Mouse (Mus musculus): ENCODE results near the gene Cog1.

Gene Cog1

DNA sequence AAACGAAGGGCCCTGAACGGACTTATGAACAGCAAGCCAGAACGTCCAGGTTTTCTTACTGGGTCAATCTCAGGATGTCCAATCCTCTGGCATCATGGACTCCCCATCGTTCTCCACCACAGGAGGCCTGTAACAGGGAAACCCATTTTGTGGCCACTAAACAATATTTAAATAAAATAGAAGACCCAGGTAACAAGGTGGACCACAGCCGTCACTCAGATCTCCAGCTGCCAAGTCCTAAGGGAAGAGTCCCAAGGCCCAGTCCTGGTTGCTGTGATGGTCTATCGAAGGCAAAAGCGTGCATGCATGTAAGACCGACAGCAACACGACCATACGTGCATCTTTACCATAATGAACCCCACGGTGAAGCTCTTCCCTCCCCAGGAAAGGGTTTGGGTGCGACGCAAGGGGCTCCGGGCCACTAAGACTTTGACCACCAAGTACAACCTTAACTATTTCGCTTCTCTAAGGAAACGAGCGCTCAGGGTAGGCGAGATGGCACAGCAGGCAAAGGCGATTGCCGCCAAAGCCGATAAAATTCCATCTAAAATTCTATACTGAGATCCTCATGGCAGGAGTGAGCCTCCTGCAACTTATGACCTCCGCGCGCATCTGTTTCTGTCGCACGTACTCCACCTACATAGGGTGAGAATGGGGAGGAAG is at the start of gene Cog1:
TSS of gene Cog1 (plus strand) at position 480 of the 663 bp plus-strand sequence.
- no peak for DNase-seq (ENCODE audit: low read depth, low spot score)

DNA sequence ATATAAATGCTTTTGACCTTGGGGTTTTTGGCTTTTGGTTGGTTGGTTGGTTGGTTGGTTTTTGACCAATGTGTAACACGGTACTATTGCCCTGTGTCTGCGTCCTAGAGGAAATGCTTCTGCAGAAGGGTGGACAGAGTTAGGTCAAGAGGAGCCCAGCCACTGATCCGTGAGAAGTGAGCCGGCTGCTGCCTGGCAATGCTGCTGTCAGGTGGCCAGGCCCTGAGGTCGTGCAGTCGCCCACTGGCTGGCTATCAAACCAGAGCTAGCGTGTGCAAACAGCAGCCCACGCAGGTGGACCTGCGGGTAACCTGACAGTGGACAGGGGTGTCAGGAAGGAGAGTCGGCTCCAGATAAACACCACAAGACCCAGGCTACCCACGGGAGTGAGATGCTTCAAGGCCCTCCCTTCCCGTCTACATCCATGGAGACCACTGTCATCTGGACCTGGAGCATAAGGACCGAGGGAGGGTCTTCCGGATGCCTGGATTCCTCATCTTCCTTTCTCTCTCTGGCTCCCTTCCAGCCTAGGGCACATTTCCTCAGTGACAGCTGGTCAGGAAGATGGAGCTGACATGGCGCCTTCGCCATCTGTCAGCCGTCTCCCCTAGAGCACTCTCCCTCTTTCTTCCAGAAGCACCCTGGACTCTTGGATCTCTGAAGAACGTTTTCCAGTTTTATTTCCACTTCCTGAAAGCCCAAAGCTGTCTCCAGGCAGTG is 48.3 kb upstream of the Cog1 start:
- peak; percentile 50 for DNase-seq (ENCODE audit: low read depth, low spot score)

DNA sequence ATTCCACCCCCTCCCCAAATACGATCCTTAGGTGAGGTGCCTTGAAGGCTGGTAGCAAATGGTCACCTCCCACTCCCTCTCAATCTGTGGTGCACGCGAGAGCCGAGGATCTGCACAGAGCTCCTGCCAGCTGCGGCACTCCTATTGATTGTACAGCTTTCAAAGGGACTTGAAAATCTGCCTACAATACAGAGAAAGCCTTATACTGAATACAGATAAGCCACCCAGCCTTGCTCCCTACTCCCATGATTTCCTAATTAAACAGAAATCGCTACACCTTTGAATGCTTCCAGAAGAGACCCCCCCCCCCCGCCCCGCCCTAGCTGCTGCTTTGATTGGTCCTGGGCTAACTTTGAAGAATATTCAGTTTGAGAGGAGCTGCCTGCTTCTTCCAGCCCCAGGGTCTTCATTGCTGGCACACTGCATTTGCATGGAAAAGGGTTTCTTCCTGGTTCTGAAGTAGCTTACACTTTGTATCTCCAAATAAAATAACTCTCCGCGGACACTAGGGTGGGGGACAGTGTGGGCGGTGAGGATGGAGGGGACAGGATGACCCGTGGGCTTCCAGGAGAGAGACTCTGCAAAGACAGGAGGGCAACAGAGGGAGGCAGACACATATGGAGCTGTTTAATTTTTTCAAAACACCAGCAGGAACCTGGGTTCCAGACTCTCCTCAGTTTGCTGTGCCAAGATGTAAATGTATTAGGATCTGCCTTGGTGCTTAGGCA is 47.2 kb upstream of the Cog1 start:
- DNase-seq (ENCODE audit: low read depth, low spot score), result no peak

DNA sequence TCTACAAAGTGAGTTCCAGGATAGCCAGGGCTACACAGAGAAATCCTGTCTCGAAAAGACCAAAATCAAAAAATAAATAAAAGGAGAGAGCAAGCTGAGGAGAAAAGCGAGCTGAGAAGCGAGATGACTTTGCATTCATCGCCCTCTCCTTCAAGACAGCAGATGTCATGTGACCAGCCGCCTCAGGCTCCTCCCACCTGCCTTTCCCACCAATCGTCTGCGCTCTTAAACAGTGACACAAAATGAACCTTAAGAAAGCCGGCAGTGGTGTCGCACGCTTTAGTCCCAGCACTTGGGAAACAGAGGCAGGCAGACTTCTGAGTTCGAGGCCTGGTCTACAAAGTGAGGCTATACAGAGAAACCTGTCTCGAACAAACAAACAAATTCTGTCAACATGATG is 41.4 kb upstream of the Cog1 start:
- no peak for DNase-seq (ENCODE audit: low read depth, low spot score)

DNA sequence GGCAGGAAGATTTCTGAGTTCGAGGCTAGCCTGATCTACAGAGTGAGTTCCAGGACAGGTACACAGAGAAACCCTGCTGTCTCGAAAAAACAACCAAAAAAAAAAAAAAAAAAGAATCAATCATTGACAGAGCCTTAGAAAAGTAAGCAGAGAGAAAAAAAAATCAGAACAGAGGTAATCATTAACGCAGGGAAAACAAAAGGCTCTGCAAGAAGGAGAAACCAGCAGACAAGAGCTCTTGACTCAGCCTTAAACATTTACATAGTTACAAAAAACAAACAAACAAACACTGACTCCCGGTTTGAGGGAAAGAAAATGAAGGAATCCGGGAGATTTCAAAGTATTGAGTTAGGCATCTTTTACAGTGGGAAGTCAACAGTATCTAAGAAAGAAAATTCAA is 39.4 kb upstream of the Cog1 start:
- DNase-seq (ENCODE audit: low read depth, low spot score), result no peak

DNA sequence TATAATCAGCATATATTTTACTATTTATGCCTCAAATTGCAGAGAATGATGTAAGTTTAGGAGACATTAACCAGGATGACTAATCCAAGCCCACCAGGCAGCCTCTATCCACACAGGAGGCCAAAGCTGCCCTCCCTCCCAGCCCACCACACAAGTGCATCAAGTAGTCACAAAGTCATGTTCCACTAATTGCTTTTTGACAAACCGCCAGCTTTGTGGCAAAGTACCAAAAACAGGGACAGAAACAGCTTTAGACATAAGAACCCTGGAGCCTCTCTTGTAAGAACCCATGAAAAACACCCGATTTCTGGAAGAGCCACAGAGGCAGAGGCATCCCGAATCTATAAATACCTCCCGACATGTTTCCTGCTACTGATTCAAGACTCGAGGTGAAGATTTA is 38.7 kb upstream of the Cog1 start:
- DNase-seq (ENCODE audit: low read depth, low spot score), result peak; percentile 35

DNA sequence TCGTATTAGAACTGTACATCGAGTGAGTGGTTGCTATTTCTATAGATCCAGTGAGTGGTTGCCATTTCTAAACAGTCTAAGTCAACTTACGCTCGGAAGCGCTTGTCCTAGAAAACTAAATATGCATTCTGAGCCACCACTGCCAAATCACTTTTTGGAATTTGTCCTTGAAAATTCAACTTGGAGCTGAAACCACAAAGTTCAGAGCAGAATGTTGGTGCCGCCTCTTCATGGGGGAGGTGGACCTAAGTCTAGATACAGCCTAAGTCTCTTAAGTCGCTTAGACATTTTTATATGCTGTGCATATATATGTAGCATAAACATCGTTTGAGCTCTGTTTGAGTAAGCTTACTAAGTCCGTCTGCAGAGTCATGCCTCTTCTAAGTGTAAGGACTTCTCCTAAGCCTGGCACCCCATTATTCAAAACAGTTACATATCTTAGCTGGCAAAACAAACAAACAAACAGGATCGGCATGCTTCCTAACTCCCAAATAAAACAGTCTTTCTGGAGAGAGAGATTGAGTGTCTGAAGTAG is 37.8 kb upstream of the Cog1 start:
- peak; percentile 77 for DNase-seq (ENCODE audit: low read depth, low spot score)

DNA sequence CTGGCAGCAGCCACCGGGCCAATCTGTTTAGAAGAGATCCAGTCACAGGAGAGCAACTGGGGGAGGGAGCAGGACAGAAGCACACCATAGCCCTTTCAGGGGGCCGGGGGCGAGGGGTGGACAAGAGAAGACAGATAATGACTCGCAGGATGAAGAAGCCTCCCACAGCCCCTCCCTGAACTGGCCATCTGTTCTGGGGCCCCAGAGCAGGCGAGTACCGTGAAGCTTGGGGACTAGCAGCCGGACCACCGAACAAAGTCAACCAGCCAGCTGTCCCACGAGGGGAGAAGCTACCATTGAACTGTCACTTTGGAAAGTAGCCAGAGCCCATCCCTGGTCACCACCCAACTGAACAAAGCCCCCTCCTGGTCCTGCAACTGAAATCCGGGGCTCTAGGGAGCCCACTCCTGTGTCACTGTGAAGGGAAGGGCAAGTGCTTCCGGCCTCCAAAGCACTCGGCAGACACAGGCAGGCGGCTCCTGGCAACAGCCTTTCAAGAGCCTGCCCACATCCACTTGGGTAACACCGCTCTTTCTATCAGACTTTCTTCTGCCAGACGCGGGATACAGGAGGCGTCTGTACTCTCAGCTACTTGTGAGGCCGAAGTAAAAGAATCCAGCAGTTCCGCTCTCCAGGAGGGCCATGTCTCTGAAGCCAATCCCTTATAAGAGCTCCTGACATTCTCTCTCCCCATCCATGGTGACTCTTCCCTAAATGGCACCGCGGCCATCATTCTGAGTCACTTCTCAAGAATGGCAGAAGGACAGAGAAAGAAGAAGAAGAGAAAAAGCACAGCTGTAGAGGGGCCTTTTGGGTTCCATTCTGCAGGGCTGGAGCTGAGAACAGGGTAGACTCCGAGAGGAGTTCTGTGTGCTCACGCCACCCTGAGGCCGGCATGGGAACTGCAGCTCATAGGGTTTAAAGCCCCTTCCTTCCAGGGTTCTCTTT is 37.0 kb upstream of the Cog1 start:
- peak; percentile 69 for DNase-seq (ENCODE audit: low read depth, low spot score)

DNA sequence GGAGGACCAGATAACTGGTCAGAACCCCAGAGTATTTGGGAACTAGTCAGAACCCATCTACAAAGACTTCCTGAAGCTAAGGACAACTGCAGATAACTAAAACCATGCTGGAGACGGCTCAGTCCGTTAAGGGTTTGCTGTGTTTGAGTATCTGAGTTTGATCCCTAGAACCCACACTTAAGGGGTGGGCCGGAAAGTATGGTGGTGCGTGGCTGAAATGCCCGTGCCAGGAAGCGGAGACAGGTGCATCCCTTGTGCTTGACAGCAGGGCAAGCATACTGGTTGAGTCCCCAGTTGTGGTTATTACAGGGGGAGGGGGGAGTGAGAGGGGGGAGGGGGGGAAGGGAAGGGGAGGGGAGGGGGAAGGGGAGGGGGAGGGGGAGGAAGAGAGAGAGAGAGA is 34.5 kb upstream of the Cog1 start:
- no peak for DNase-seq (ENCODE audit: low read depth, low spot score)

DNA sequence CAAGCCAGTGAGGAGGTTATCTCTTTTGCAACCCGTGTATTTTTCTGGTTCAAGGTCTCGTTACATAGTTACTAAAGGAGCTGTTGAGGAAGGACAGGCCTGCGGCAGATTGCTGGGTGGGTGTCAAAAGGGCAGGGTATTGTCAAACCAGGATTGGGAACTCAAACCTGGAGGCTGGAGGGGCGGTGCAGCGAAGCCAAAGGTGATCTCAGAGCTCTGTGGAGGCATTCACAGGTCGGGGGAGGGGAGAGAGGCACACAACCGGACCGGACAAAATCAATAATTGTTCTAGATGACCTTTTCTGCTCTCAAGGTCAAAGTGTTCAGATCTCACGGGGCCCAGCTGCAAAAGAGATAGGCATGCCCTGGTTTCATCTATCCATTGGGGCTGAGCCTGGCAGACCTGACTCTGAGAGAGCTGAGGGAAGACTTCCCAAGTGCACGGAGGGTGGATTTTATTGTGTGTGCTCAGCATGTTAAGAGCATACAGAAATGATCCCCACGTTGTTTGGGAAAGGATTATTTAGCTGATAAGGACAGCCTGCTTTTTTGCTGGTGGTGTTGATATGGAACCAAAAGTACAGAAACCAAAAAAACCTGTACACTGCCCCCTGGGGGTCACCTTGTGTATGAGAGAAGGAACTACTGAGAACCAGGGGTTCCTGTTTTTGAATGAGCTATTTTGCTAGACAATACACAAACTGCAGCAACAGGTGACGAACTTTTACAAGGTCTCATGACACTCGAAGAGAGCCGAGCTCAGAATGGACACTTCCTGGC is 31.6 kb upstream of the Cog1 start:
- DNase-seq (ENCODE audit: low read depth, low spot score), result peak; percentile 68

DNA sequence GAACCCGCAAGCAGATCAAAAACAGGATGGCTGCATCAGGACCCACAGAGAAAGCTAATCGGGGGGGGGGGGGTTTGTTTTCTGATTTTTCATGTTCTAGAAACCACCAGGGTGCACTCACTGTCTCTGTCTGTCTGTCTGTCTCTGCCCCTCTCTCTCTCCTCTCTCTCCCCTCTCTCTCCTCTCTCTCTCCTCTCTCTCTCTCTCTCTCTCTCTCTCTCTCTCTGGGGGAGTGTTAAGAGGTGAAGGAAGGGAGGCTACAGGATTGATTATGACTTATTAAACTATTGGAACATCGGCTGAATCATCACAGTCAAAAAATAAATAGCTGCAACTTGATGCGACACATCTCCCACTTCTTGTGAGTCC is 30.7 kb upstream of the Cog1 start:
- no peak for DNase-seq (ENCODE audit: low read depth, low spot score)

DNA sequence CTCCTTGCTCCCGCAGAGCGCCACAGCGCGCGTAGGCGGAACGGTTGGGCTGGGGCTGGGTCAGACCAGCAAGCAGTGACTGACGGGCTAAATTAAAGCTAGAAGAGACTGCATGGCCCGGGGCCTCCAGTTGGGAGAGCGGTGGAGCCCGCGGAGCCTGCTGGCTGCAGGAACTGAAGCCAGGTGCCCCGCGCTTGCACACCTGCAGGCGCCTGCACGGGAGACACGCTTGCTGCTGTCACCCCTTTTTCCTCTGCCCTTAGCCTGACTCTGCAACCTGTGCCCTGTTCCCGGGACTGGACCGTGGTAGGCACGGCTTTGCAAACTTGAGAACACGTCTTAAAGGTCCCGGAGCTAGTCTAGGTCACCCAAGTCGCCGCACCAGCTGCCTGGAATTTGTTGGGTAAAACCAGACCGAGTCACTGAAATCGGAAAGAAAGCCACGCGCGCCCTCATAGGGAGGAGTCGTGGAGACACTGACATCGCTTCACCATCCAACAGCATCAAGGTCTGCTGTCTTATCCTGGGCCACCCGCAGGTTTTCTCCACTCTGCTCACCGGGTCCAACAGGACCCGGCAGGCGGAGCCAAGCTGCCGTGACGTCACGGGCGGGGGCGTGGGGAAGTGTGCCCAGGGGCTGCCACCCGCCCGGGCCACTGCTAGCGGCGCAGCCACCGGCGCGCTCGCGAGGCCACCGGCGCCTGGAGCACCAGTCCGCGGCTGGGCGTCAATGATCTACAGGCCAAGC is 30.1 kb upstream of the Cog1 start, which contains the start of gene Sstr2:
TSS of gene Sstr2 (plus strand) at position 671 of the 748 bp plus-strand sequence.
- DNase-seq (ENCODE audit: low read depth, low spot score), result peak; percentile 71

DNA sequence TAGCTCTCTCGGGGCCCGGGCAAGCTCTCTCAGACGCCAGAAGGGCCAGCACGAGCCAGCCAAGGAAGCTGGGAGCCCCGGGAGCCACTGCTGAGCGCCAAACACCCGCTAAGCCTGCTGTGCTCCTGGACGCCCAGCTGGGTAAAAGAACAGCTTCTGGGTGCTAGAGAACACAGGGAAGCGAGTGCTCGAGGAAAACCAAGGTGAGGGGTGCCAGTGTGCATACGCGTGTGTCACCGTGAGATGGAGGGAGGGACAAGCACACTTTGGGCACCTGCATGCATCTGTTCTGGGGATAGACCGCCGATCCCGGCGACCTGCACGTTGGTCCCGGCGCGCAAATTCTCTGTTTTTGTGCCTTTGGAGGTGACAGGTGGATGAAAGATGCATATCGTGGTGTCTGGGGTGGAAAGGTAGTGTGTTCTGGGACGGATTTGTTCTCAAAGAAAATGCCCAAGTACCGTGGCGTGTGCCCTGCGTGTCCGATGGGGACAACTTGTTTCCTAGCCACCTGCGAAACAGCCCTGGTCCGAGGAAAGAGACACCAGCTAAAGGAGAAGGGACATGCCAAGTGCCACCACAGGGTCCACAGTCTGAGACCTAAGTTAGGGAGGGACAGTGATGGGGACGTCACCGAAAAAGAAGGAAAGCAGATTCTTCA is 29.4 kb upstream of the Cog1 start:
- no peak for DNase-seq (ENCODE audit: low read depth, low spot score)

DNA sequence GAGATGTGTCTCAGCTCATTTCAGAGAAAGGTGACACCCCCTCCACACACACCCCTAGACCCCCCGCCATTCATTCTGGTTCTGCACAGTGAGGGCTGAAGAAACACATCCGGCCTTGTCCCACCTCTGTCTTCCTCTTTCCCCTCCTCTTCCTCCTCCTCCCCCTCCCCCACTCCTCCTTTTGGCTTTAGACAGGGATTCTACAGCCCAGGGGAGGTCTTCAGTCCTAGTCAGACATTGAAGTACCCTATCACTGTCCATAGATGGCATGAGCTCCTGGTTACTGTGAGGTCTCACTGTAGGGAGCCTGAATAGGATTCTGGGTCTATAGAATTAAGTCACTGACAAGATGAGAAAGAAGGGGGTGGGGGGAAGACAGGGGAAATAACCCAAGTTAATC is 28.0 kb upstream of the Cog1 start:
- no peak for DNase-seq (ENCODE audit: low read depth, low spot score)

DNA sequence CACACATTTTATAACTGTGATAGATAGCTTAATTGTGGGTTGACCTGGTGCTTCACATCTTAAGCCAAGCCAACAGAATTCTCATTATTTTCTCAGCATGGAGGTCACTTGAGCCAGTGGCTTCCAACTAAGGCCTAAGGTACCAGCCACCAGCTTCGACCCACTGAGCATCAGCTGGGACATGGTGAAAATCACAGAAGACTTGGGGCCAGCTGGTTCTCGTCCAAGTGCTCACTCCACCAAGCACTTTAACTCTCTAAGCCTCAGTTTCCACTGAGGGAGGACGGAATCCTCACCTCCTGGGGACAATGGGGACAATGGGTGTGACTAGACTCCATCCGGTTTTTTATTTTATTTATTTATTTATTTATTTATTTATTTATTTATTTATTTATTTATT is 26.9 kb upstream of the Cog1 start:
- DNase-seq (ENCODE audit: low read depth, low spot score), result no peak

DNA sequence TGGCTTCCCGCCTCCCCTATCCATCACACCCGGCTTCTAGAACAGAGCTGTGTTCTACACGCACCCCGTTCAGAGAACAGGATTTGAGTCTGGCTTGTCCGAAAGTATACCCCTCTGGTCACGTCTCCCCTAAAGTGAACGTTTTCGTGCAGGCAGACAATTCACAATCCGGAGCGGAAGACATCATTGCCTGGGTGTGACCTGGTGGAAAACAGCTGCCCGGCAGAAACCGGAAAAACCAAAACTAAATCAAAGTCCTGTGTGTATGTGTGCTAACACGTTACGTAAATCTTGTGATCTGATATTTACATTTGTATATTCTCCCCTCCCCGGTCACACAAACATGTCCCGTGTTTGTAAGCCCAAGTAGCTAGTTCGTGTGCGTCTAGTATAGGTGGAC is 23.5 kb upstream of the Cog1 start:
- DNase-seq (ENCODE audit: low read depth, low spot score), result no peak

DNA sequence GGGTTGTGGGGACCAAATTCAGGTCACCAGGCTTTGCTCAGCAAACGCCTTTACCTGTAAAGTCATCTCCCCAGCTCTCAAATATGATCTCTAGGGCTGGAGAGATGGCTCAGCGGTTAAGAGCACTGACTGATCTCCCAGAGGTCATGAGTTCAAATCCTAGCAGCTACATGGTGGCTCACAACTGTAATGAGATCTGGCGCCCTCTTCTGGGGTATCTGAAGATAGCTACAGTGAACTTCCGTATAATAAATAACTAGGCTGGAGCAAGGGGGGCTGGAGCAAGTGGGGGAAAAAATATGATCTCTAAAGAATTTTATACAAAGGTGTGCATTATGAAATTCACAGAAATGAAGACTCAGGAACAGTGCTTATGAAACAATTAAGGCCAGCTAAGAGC is 21.2 kb upstream of the Cog1 start:
- no peak for DNase-seq (ENCODE audit: low read depth, low spot score)

DNA sequence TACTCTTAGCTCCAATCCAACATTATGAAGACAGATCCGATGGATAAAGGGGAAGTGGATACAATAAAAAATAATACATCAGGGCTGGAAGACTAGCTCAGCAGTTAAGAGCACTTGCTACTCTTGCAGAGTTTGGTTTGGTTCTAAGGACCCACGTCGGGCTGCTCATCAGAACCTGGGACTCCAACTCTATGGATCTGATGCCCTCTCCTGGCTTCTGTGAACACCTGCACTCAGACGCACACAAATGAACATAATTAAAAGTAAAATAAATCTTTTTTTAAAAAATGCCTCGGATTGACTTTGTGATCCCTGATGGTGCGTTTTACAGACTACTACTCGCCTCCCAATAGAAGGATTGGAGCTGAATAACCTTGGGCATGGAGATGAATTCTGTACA is 18.3 kb upstream of the Cog1 start:
- DNase-seq (ENCODE audit: low read depth, low spot score), result peak; percentile 69

DNA sequence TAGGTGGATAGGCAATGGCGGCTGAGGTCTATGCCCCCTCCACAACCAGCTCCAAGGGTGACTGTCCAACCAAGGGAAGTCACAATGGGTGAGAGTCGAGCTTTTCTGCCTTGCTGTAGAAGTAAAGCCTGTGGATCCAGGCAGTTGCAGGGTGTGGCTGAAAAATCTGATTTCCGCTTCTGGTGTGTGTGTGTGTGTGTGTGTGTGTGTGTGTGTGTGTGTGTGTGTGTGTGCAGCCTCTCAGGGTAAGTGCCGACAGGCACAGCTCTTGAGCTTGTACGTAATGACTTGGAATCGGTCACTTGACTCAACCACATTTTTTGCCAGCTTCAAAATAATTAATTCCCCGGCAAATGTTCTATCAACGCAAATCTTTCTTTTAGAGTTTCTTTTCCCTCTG is 17.7 kb upstream of the Cog1 start:
- no peak for DNase-seq (ENCODE audit: low read depth, low spot score)

All from brain, adult 2 months (tissue).